Mouse (Mus musculus): ENCODE data around the gene Disp3. TPM values are rescaled to one million over a fixed set of nuclear protein-coding genes. Genes with fewer than 3 reads are reported as not detected.

Disp3 gene
- polyA plus RNA-seq, 1 experiment from 2014 or later = 19.9 TPM

- peak; percentile 62; the same call in 1 of the 2 replicates for ATAC-seq (ENCODE audit: low read depth)
- no peaks in the 10 kb centered on the region for H3K9me3 ChIP-seq (ENCODE audit: control insufficient read depth, low read length)
- peak overlapping the region; percentile 83 for H3K27ac ChIP-seq (ENCODE audit: low read depth, low read length)
- 6% methylated on average over 4 of the region's 4 CpGs for WGBS
- peaks cover 25% of the 10 kb centered on the region for H3K4me1 ChIP-seq (ENCODE audit: control insufficient read depth, insufficient read depth, low read length)
- no peak overlapping the region for H3K4me2 ChIP-seq (ENCODE audit: low read depth, low read length)
- no peak overlapping the region for H3K4me3 ChIP-seq (ENCODE audit: low read depth, low read length)
- H3K27me3 ChIP-seq (ENCODE audit: control insufficient read depth, insufficient read depth, low read length) = no peaks in the 10 kb centered on the region
- H3K9ac ChIP-seq (replicated peaks; ENCODE audit: low read depth, low read length) = peak overlapping the region; percentile 8; the same call in 1 of the 2 replicates
- 0 out of 2 replicates have a peak, but pooled peaks cover 7% of the 10 kb centered on the region for H3K36me3 ChIP-seq (ENCODE audit: control insufficient read depth, insufficient read depth, low read length)
Measured at GRCm38 (mm10) chr4:148276816-148277491, 10.8 kb downstream of the Disp3 start.

DNA sequence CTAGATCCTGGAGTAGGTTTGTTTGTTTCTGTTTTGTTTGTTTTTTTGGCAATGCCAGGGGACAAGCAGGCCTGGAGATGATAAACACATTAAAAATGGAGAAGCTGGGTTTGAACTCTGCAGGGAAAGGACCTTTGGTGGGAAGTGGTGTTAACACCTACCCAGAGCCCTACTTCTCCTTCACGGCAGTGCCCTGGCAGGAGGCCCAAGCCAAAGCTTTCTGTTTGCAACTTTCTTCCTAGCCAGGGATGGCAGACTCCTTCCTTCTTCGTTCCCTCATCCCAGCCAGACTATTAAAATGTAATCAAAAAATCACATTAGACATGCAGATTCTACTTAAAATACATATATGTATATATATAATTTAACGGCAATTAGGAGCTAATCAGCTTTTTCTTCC lies 13.1 kb downstream of the Disp3 start:
- H3K27ac ChIP-seq (ENCODE audit: low read depth, low read length) = no peak overlapping the region
- no peaks in the 10 kb centered on the region for H3K9me3 ChIP-seq (ENCODE audit: control insufficient read depth, low read length)
- no peaks in the 10 kb centered on the region for H3K27me3 ChIP-seq (ENCODE audit: control insufficient read depth, insufficient read depth, low read length)
- no peak overlapping the region for H3K4me3 ChIP-seq (ENCODE audit: low read depth, low read length)
- H3K36me3 ChIP-seq (ENCODE audit: control insufficient read depth, insufficient read depth, low read length) = peaks cover 22% of the 10 kb centered on the region; the same call in 1 of the 2 replicates
- no peak for ATAC-seq (ENCODE audit: low read depth)
- peaks cover 25% of the 10 kb centered on the region for H3K4me1 ChIP-seq (ENCODE audit: control insufficient read depth, insufficient read depth, low read length)
- no peak overlapping the region for H3K4me2 ChIP-seq (ENCODE audit: low read depth, low read length)
- H3K9ac ChIP-seq (replicated peaks; ENCODE audit: low read depth, low read length) = no peak overlapping the region
- 55% methylated on average over 3 of the region's 3 CpGs for WGBS

DNA sequence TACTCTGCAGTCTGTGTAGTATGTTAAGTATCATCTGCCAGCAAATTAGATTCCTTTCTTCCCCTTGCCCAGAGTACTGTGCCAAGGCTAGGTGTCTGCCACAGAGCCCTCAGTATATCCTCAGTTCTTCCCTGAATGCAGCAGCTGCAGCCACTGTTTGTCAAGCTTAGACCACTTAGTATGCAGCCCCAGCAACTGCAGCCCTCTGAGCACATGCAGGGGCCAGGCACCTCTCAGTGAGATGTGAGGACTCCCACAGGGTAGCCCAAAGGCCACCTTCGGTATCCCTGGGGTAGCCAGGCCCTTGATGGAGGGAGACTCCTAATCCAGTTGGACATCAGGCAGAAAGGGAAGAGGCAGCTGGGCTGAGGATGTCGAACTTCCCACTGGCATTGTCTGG lies 14.5 kb downstream of the Disp3 start:
- H3K4me2 ChIP-seq (ENCODE audit: low read depth, low read length) = no peak overlapping the region
- 14% methylated on average over 2 of the region's 2 CpGs for WGBS
- H3K27ac ChIP-seq (ENCODE audit: low read depth, low read length) = no peak overlapping the region
- no peaks in the 10 kb centered on the region for H3K27me3 ChIP-seq (ENCODE audit: control insufficient read depth, insufficient read depth, low read length)
- no peak for ATAC-seq (ENCODE audit: low read depth)
- H3K9ac ChIP-seq (replicated peaks; ENCODE audit: low read depth, low read length) = no peak overlapping the region
- no peaks in the 10 kb centered on the region for H3K9me3 ChIP-seq (ENCODE audit: control insufficient read depth, low read length)
- peaks cover 34% of the 10 kb centered on the region for H3K36me3 ChIP-seq (ENCODE audit: control insufficient read depth, insufficient read depth, low read length)
- peaks cover 23% of the 10 kb centered on the region for H3K4me1 ChIP-seq (ENCODE audit: control insufficient read depth, insufficient read depth, low read length)
- H3K4me3 ChIP-seq (ENCODE audit: low read depth, low read length) = no peak overlapping the region

DNA sequence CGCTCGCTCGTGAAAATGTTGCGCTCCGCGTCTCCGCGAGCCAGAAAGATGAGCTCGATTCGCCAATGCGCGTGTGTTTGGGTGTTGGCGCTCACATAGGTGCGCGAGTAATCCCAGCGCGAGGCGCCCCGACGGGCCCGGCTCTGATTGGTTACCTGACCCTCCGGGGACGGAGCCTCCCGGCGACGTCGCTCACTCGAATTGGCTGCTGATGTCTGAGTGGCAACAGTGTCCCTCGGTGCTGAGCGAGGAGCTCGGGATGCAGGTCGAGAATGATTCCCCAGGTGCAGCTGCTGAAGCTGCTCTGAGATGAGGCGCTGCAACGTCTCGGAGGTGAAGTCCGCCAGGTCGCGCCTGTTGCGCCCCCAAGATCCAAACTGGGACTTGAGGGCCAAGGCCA lies 16.1 kb downstream of the Disp3 start:
- WGBS = 15% methylated on average over 39 of the region's 39 CpGs
- ATAC-seq (ENCODE audit: low read depth) = peak; percentile 20; the same call in 1 of the 2 replicates
- peaks cover 8% of the 10 kb centered on the region for H3K4me1 ChIP-seq (ENCODE audit: control insufficient read depth, insufficient read depth, low read length)
- no peak overlapping the region for H3K27ac ChIP-seq (ENCODE audit: low read depth, low read length)
- no peak overlapping the region for H3K4me2 ChIP-seq (ENCODE audit: low read depth, low read length)
- no peak overlapping the region for H3K4me3 ChIP-seq (ENCODE audit: low read depth, low read length)
- peaks cover 42% of the 10 kb centered on the region for H3K36me3 ChIP-seq (ENCODE audit: control insufficient read depth, insufficient read depth, low read length)
- H3K9me3 ChIP-seq (ENCODE audit: control insufficient read depth, low read length) = no peaks in the 10 kb centered on the region
- no peaks in the 10 kb centered on the region for H3K27me3 ChIP-seq (ENCODE audit: control insufficient read depth, insufficient read depth, low read length)
- no peak overlapping the region for H3K9ac ChIP-seq (replicated peaks; ENCODE audit: low read depth, low read length)

GRCm38 (mm10) chr4:148266973-148267507 lies 20.7 kb downstream of the Disp3 start:
- H3K27ac ChIP-seq (ENCODE audit: low read depth, low read length) = no peak overlapping the region
- H3K9ac ChIP-seq (replicated peaks; ENCODE audit: low read depth, low read length) = no peak overlapping the region
- no peak for ATAC-seq (ENCODE audit: low read depth)
- 92% methylated on average over 6 of the region's 6 CpGs for WGBS
- no peaks in the 10 kb centered on the region for H3K27me3 ChIP-seq (ENCODE audit: control insufficient read depth, insufficient read depth, low read length)
- H3K4me2 ChIP-seq (ENCODE audit: low read depth, low read length) = no peak overlapping the region
- no peaks in the 10 kb centered on the region for H3K4me1 ChIP-seq (ENCODE audit: control insufficient read depth, insufficient read depth, low read length)
- no peaks in the 10 kb centered on the region for H3K9me3 ChIP-seq (ENCODE audit: control insufficient read depth, low read length)
- H3K36me3 ChIP-seq (ENCODE audit: control insufficient read depth, insufficient read depth, low read length) = peaks cover 51% of the 10 kb centered on the region
- no peak overlapping the region for H3K4me3 ChIP-seq (ENCODE audit: low read depth, low read length)

DNA sequence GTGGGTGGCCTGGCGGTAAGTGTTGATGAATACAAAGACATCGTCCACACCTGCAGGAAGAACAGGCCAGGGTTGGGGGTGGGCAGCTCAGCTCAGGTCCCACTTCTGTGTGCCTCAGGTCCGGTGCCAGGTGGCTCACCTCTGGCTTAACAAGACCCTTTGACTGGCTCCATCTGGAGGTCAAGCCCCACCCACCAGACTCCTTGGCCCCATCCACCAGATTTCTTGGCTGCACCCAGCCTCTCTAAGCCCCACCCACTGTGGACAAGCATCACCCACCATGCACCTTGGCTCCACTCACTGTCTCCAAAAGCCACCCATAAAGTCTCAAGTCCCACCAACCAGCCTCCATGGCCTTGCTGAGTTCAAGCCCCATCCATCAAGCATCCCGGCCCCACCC lies 27.8 kb downstream of the Disp3 start:
- Histone ChIP-seq H3K4me1 (ENCODE audit: control insufficient read depth, insufficient read depth, low read length) (no peaks in the 10 kb centered on the region), H3K9me3 (ENCODE audit: control insufficient read depth, low read length) (no peaks in the 10 kb centered on the region), H3K27me3 (ENCODE audit: control insufficient read depth, insufficient read depth, low read length) (no peaks in the 10 kb centered on the region), H3K4me2 (ENCODE audit: low read depth, low read length) (no peak overlapping the region), H3K36me3 (ENCODE audit: control insufficient read depth, insufficient read depth, low read length) (peaks cover 56% of the 10 kb centered on the region), H3K9ac (replicated peaks; ENCODE audit: low read depth, low read length) (no peak overlapping the region), H3K4me3 (ENCODE audit: low read depth, low read length) (no peak overlapping the region), H3K27ac (ENCODE audit: low read depth, low read length) (no peak overlapping the region)
- ATAC-seq (ENCODE audit: low read depth) = no peak
- WGBS = 91% methylated on average over 4 of the region's 4 CpGs

GRCm38 (mm10) chr4:148249341-148249740 lies 38.4 kb downstream of the Disp3 start:
- Histone ChIP-seq H3K9ac (replicated peaks; ENCODE audit: low read depth, low read length) (no peak overlapping the region), H3K4me2 (ENCODE audit: low read depth, low read length) (no peak overlapping the region), H3K27ac (ENCODE audit: low read depth, low read length) (no peak overlapping the region), H3K36me3 (ENCODE audit: control insufficient read depth, insufficient read depth, low read length) (peaks cover 72% of the 10 kb centered on the region), H3K4me3 (ENCODE audit: low read depth, low read length) (no peak overlapping the region), H3K27me3 (ENCODE audit: control insufficient read depth, insufficient read depth, low read length) (no peaks in the 10 kb centered on the region), H3K4me1 (ENCODE audit: control insufficient read depth, insufficient read depth, low read length) (no peaks in the 10 kb centered on the region), H3K9me3 (ENCODE audit: control insufficient read depth, low read length) (no peaks in the 10 kb centered on the region)
- WGBS = 56% methylated on average over 10 of the region's 10 CpGs
- no peak for ATAC-seq (ENCODE audit: low read depth)

GRCm38 (mm10) chr4:148240387-148240786 lies 47.4 kb downstream of the Disp3 start:
- Histone ChIP-seq H3K27ac (ENCODE audit: low read depth, low read length) (no peak overlapping the region), H3K27me3 (ENCODE audit: control insufficient read depth, insufficient read depth, low read length) (no peaks in the 10 kb centered on the region), H3K9ac (replicated peaks; ENCODE audit: low read depth, low read length) (no peak overlapping the region), H3K4me2 (ENCODE audit: low read depth, low read length) (no peak overlapping the region), H3K4me3 (ENCODE audit: low read depth, low read length) (no peak overlapping the region), H3K36me3 (ENCODE audit: control insufficient read depth, insufficient read depth, low read length) (peaks cover 34% of the 10 kb centered on the region), H3K9me3 (ENCODE audit: control insufficient read depth, low read length) (no peaks in the 10 kb centered on the region), H3K4me1 (ENCODE audit: control insufficient read depth, insufficient read depth, low read length) (peaks cover 10% of the 10 kb centered on the region; the same call in 1 of the 2 replicates)
- no peak for ATAC-seq (ENCODE audit: low read depth)
- 57% methylated on average over 9 of the region's 9 CpGs for WGBS

DNA sequence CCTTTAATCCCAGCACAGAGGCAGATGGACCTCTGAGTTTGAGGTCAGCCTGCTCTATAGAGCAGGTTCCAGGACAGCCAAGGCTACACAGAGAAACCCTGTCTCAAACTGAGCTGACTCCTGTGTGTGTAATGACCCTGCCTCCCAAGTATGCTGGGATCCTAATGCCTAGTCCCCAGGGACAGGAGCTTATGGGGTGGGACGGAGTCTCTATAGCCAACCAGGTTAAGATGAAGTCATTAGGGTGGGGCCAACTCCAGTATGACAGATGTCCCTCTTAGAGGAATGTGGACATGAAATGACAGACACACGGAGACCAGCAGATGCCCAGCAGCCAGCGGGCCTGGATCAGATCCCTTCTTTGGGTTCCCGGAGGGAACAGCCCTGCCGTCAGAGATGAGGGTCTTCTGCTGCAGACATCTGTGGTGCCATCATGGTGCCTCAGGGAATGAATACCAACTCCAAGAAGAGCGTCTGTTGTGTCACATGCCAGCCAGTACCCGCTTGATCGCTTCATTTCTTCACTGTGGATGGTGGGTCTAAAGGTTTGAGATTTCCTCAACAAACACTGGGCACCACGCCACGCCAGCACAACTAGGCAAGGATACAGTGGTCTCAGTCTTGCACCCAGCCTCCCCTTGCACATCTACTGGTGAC lies 48.2 kb downstream of the Disp3 start:
- ATAC-seq (ENCODE audit: low read depth) = no peak
- no peak overlapping the region for H3K4me3 ChIP-seq (ENCODE audit: low read depth, low read length)
- H3K27me3 ChIP-seq (ENCODE audit: control insufficient read depth, insufficient read depth, low read length) = no peaks in the 10 kb centered on the region
- no peaks in the 10 kb centered on the region for H3K9me3 ChIP-seq (ENCODE audit: control insufficient read depth, low read length)
- H3K9ac ChIP-seq (replicated peaks; ENCODE audit: low read depth, low read length) = no peak overlapping the region
- H3K4me1 ChIP-seq (ENCODE audit: control insufficient read depth, insufficient read depth, low read length) = peaks cover 10% of the 10 kb centered on the region; the same call in 1 of the 2 replicates
- H3K36me3 ChIP-seq (ENCODE audit: control insufficient read depth, insufficient read depth, low read length) = peaks cover 29% of the 10 kb centered on the region
- H3K27ac ChIP-seq (ENCODE audit: low read depth, low read length) = no peak overlapping the region
- H3K4me2 ChIP-seq (ENCODE audit: low read depth, low read length) = no peak overlapping the region
- 69% methylated on average over 10 of the region's 10 CpGs for WGBS

All from neural tube, embryonic 14.5 days (tissue).